Mouse (Mus musculus): ENCODE data around the gene Bcam.

Bcam gene

DNA sequence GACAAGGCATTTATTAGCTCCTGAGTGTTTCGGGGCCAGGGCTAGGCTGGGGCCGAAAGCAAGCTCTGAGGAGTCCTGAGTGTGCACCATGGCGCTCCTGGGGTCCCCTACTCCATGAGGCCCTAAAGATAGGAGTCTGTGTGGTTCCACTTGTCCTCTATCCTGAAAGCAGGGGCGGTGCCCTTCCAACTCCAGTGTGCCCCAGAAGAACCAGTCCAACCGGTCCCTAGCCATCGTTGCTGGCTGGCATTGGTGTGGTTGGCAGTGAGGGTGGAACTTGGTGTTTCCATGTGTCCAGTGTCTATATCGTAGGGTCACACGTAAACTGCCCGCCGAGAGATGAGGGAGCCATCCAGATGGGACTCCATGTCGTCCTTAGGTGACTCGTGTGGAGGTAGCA lies 46.6 kb downstream of the Bcam start:
- no peak for DNase-seq (ENCODE audit: low read depth, low spot score)

- no peak for DNase-seq (ENCODE audit: low read depth, low spot score)
Observed at GRCm38 (mm10) chr7:19722754-19723195, 48.0 kb downstream of the Bcam start.

GRCm38 (mm10) chr7:19719200-19719599 lies 51.6 kb downstream of the Bcam start:
- DNase-seq (ENCODE audit: low read depth, low spot score): no peak

DNA sequence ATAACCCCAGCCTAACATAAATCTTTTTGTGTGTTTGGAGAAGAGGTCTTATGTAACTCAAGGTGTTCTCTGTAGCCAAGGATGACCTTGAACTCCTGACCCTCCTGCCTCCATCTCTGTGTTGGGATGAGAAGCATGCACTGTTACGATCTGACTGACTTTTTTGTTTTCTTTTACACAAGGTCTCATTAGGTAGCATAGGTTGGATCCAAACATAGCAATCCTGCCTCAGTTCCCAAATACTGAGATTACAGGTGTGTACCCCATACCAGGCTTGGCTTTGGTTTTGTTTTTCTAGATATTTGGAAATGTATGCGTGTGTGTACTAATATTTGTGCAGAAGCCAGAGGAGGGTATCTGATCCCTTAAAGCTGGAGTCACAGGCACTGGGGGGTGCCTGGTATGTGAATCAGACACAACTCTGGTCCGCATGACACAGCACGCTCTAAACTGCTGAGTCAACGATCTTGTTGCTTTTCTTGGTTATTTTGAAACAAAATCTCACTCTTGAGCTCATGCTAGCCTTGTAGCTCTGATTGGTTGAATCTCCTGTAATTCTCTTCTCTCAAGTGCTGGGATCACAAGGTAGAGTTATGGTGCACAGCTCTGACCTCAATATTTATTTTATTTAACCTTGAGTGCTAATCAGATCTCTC lies 52.4 kb downstream of the Bcam start:
- DNase-seq (ENCODE audit: low read depth, low spot score): no peak

DNA sequence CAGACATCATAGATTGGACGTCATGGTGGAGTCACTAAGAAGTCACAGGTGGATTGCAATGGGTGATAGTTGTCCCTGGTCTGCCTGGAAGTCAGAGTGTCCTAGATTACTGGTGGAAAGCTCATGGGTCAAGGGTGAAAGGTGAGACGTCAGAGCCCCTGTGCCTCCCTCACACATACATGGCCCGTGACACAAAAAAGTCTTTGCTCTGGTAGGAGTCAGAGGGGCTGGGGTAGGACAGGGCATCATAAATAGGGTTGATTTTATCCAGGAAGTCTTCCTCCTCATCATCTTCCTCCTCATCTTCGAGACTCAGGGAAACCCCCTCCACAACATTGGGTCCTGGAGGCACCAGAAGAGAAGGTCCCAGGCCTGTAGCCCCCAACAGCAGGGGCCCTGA lies 53.5 kb downstream of the Bcam start:
- DNase-seq (ENCODE audit: low read depth, low spot score): no peak

GRCm38 (mm10) chr7:19716822-19717221 lies 54.0 kb downstream of the Bcam start:
- DNase-seq (ENCODE audit: low read depth, low spot score): no peak

DNA sequence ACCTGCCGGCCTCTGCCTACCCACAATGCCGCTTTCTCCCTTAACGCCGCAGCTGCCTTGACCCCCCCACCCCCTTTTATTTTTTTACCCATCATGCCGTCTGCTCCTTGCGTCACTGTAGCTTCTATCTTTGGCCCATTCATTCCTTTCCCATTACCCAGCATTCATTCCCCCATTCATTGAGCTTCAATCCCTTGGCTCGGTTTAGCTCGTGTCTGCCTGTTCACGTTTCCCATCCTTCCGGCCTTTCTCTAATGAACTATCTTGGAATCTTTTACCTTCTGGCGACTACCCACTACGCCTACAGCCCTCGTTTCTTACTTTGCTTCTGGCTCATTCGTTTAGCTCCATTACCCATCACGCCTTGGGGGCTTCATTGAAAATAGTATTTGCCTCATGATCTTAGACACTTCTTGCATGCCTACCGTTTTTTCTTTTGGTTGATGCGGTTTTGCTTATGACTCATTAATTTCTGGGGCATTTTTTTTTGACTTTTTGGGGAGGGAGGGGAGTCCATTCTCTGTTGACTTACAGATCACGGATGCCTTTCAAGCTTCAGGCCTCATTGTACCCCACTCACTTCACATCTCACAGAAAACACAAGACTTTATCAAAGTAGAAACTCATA lies 54.6 kb downstream of the Bcam start:
- DNase-seq (ENCODE audit: low read depth, low spot score): no peak

- DNase-seq (ENCODE audit: low read depth, low spot score): peak; percentile 100
Observed at GRCm38 (mm10) chr7:19715239-19716054, 55.4 kb downstream of the Bcam start, which contains the start of gene Tomm40. TSS of gene Tomm40 (minus strand) at chr7:19715438.

DNA sequence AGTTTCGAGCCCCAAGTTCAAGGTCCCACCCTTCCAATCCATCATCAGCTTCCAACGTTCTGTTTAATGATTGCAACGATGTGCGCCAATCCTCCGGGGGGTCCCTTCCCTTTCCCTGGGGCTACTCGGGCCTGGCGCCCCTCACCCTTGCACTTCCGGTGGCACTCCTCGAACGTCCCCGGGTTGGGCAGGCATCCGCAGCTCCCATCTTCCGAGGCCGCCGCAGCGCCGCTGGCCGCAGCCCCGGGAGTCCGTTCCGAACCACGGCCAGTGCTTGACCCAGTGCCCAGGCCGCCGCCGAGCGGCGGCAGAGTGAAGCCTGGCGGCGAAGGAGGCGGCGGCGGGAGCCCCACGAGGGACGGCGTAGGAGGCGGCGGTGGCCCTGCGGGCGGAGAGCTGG lies 56.0 kb downstream of the Bcam start:
- no peak for DNase-seq (ENCODE audit: low read depth, low spot score)

- DNase-seq (ENCODE audit: low read depth, low spot score): no peak
Observed at GRCm38 (mm10) chr7:19713598-19713997, 57.2 kb downstream of the Bcam start.

DNA sequence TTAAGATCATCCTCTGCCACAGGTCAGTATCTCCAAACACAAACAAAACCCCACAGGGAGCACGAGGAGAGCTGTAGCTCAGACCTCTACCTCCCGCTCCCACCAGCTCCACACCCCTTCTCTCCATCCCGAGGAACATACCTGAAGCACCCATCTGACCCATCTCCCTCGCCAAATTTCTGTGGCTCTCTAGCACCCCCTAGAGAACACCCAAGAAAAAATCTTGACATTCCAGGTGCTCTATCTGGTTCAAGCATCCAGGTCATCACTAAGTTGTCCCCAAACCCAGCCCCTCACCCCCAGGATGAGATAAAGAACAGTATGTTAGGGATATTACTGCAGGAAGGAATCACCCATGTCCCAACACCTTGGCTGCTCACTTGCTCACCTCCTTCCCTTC lies 57.6 kb downstream of the Bcam start:
- no peak for DNase-seq (ENCODE audit: low read depth, low spot score)

- DNase-seq (ENCODE audit: low read depth, low spot score): no peak
Observed at GRCm38 (mm10) chr7:19712414-19712813, 58.4 kb downstream of the Bcam start.

- DNase-seq (ENCODE audit: low read depth, low spot score): no peak
Observed at GRCm38 (mm10) chr7:19710650-19711049, 60.2 kb downstream of the Bcam start.

Data from telencephalon, adult 2 months (tissue).